Mouse (Mus musculus) lung, postnatal 10 days (tissue): ENCODE measurements around the gene Akr1c19.
"Not testable (repeated sequence)": the region's sequence is repeated elsewhere in the genome, so short reads cannot be mapped to it uniquely, and the experiment has no call there.

Experiments
- DNase-seq: peaks from one replicate; pipeline ENCODE4 v3.0.0; 2021

Gene Akr1c19

DNA sequence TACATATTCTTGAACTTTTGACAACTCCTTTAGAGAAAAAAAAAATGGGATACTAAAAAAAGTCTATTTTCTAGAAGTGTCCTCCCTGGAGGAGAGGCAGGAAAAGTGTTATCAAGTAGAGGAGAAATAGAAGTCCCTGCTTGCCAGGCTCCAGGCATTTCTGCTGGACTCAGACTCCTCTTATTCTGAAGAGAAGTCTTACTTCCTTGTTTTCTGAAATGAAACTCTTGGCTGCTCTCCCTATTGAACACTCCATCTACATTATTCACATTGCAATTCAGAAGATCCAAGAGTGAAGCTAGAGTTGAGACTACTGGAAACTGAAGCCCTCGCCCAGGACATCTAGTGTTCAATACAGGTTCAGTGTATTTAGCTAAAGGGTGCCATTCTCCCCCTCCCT is at the start of gene Akr1c19:
Akr1c19 (plus strand) TSS at position 260 of the 400 bp plus-strand sequence.
- peak; percentile 28 for DNase-seq

DNA sequence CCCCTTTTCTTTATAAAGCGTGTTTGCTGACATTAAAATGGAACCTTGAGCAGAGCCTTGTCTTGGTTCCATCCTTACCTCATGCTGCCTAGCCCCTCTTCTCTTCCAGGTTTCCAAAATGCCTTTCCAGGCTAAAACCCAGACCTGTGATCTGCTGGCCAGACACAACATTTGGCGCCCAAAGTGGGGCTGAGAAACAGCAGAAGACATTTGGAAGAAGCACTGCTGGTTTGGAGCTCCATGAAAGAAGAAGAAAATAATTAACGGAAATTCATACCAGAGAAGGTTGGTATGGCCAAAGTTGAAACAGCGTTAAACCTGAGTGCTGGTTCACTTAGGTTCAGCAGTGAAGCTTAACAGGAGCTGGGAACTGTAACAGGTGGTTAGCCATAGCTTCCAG is 47.2 kb upstream of the Akr1c19 start:
- DNase-seq, result not testable (repeated sequence)

DNA sequence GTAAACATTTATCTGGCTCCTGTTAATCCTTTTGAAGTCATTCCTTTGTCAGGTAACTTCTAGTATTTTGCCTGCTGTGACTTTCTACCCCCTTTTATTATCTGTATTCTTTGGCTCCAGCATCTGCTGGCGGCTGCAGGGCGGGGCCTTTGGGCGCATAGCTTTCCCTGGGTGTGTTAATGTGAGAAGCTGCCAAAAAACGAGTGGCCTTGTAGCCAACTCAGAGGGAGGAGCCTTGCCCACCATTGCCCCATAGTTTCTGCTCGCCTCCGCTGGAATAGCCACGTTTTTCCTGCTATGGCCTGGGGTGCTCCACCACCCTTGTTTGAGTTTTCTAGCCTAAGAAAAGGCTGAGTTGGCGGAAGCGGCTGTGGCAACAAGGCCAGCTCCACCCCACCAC is 45.4 kb upstream of the Akr1c19 start:
- peak; percentile 3 for DNase-seq

- not testable (repeated sequence) for DNase-seq
Measured at GRCm38 (mm10) chr13:4186641-4187411, 41.7 kb upstream of the Akr1c19 start.

- DNase-seq, result peak; percentile 50
Measured at GRCm38 (mm10) chr13:4188174-4188573, 40.3 kb upstream of the Akr1c19 start.

DNA sequence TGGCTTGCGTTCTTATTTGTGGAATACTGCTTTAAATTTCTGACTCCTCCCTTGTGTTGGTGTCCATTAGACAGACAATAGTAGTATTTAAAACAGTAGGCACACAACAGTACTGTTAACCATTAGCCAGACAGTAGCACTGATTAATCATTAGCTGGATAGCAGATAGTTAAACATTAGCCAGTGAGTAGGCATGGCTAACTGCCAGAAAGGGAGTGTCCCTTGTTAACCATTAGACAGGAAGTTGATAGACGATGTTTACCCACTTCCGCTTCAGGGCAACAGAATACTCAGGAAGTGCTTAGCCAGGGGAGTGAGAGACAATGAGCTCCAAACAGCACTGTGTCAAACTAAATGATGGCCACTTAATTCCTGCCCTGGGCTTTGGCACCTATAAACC is 37.6 kb upstream of the Akr1c19 start, which contains the start of gene Akr1c13:
Akr1c13 (plus strand) TSS at position 247 of the 400 bp plus-strand sequence.
- peak; percentile 75 for DNase-seq

DNA sequence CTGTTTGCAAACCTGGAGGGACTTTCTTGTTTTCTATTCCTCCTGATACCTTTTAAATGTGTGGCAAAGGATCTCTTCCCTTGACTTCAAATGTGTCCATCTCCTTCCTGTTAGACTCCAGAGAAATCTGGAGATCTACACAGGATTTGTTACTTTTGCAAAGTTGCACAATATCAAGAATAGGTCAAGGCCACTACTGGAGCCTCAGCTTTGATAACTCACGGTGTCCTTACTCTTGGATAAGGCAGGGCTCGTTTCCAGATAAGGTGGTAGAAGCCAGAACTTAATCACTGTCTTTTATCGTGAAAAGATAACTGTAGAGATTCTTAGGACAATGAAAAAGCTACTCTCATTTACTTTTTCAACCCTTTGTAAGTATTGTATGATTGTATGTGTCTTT is 36.0 kb upstream of the Akr1c19 start:
- no peak for DNase-seq

- no peak for DNase-seq
Measured at GRCm38 (mm10) chr13:4206147-4206903, 22.2 kb upstream of the Akr1c19 start.

GRCm38 (mm10) chr13:4211560-4212299 is 16.8 kb upstream of the Akr1c19 start:
- no peak for DNase-seq

GRCm38 (mm10) chr13:4212309-4212708 is 16.2 kb upstream of the Akr1c19 start:
- DNase-seq, result no peak

- not testable (repeated sequence) for DNase-seq
Measured at GRCm38 (mm10) chr13:4215496-4215895, 13.0 kb upstream of the Akr1c19 start.

- no peak for DNase-seq
Measured at GRCm38 (mm10) chr13:4230841-4231623, 2.5 kb downstream of the Akr1c19 start.

DNA sequence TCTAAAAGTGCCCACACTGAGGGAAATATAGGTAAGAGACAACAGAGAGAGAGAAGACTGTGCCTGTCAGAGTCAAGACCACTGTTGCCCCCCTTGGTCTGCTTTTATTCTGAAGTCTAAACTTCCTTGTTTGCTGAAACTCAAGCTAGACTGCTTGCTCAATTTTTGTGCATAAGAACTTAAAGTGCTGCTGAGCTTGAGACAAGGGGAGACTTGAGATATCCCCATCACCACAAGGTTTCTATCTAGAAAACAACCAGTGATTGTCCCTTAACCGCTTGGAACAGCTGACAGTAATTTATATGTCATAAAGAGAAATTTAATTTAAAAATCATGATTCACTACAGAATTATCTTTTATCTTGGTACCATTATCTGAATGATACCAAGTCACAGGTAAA is 4.6 kb downstream of the Akr1c19 start:
- DNase-seq, result no peak

- DNase-seq, result peak; percentile 29
Measured at GRCm38 (mm10) chr13:4233536-4234172, 5.2 kb downstream of the Akr1c19 start.

- peak; percentile 12 for DNase-seq
Measured at GRCm38 (mm10) chr13:4244861-4245559, 16.5 kb downstream of the Akr1c19 start.

- DNase-seq, result no peak
Measured at GRCm38 (mm10) chr13:4249347-4249746, 20.8 kb downstream of the Akr1c19 start.

DNA sequence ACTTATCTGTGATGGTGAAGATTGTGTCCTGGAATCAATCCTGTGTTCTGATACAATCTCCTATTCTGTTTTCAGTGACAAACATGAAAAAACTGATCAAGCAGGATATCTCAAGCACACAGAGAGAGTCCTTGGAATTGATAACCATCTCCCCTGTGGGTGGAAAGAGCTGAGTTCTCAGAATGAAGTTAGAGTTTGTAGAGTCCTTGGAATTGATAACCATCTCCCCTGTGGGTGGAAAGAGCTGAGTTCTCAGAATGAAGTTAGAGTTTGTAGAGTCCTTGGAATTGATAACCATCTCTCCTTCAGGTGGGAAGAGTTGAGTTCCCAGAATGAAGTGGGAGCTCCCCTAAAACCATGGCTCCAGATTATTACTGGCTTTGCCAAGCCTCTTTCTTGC is 28.4 kb downstream of the Akr1c19 start:
- not testable (repeated sequence) for DNase-seq

- DNase-seq, result no peak
Measured at GRCm38 (mm10) chr13:4257349-4257748, 28.8 kb downstream of the Akr1c19 start.

DNA sequence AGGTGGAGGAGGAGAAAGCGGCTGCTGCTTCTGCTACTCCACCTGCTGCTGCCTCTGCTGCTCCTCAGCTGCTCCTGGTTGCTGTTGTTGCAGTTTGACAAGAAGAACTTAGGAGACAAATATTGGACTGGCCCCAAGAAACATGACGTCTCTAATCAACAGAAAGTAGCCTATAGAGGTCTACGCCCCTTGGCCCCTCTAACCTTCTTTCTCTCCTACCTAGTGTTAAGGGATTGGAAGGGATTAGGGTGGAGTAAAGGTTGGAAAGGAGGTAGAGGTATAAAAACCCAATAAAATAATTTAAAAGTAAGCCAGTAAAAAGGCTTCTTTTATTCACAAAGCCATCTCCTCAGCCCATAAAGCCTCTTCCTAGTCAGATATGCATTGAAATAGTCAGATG is 36.1 kb downstream of the Akr1c19 start:
- DNase-seq, result no peak

DNA sequence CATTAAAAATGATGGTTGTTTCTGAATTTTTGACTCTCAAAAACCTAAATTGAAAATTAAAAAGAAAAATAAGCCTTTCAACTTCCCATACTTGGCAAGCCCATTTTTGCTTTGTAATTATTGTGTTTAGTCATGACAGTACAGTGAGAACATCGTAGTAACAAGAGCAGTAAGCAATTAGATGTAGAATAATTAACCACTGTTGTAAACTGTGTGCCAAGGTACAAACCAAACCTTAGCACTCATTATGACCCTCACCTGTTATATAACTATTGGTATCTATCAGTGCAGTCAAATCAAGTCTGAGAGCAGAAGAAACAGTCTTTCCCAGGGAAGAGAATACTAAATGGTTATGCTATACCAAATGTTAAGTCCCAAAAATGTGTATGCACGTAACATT is 36.5 kb downstream of the Akr1c19 start:
- no peak for DNase-seq

GRCm38 (mm10) chr13:4265455-4265854 is 37.0 kb downstream of the Akr1c19 start:
- DNase-seq, result not testable (repeated sequence)
